Mouse (Mus musculus) MN1 (cell line): ENCODE measurements around the gene D1Pas1.

Source experiments
- DNase-seq: peaks from one replicate; pipeline ENCODE4 v3.0.0-alpha.2; 2016; ENCODE audit warnings: low spot score

The D1Pas1 gene

DNA sequence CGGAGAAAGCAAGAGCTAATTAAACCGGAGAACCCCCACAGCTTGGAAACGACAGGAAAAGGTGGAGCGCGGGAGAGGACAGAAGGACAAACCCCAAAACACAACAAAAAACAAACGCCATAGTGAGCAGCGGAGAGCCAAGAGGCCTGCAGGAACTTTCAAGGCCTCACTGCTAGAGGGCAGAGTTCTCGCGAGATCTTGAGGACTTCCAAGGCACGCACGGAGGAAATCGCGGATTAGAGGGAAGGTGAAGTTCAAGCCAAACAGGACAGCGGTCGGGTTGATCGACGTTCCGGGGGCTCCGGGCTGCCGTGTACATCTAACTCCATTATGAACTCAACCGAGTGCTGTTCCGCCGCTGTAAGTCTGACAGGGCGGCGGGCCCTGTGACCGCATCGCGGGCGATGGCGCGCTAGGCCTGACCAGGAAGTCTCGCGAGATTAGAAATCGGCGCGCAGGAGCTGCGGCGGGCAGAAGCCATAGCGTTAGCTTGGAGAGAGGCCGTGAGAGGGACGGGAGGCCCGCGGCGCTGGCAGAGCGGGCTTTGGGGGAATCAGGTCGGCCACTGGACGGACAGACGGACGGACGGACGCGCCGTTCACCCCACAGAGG, at the start of gene D1Pas1:
Gene D1Pas1 (plus strand): TSS at position 216 of the 612 bp plus-strand sequence.
- no peak for DNase-seq

DNA sequence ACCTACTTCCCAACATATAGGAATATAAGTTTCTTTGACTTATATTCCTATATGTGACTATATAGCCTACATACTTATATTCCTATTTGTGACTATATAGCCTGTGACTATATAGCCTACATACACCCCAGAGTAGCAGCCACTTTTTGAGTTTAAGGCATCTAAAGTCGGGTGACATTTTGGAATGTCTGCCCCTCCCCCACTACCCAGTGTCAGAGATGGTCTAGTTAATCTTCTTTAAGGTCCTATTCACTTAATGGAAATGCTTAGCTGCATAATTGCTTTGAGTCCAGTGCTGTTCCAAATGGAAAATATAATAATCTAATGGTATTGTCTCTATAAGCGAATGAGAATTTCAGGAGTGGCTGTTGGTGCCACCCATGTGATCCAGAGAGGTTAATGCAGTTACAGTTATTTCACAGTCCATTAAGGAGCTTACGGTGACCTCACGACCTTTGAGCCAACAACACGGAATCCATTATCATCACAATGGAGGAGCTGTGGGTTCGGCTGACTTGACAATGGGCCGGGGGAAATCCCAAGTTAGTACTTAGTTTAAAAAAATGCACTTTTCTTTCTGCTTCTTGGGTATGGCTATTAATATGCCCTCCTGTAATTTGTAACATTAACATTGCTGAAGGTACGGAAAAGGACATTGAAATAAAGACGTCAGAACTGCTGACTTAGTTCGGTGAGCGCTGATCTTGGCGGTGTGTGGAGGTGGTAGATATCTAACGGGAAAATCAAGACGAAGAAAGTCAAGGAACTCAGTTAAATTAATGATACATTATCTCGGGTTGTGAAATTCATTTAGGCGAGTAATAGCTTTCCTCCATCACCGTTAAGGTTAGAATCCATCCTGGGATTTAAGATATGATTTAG, 44.5 kb upstream of the D1Pas1 start:
- no peak for DNase-seq

DNA sequence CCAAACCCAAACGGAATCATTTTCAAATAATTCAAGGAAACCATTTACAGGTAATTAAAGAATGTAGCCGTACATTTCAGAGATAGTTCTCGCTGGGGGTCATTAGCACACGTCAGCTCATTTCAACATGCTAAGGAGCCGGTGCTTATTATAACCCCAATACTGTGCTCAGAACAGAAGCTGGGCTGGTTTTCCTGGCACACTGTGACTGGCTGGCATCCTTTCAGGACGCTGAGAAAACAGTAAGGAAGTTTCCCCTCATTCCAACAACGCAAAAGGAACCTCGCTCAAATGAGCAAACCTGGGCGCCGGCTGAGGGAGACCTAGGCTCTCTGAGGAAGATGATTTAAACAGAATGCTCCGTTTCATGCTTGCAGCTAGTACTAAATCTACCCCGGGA, 43.2 kb upstream of the D1Pas1 start:
- DNase-seq, result no peak

DNA sequence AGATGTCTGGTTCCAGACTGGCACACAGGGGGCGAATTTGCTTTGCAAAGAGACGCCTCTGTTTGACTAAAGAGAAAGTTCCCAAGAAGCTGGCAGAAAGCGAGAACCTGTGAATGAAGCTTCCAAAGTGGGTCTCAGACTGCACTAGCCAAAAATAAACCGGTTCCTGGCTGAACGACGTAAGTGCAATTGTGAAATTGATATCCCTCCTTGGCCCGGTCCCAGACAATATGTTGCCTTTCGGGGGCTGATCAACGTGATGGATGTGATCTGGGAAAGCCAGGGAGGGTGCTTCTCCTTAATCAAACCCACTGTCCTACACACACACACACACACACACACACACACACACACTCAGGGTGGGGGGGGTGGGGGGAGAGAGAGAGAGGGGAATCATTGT, 41.8 kb upstream of the D1Pas1 start:
- no peak for DNase-seq

DNA sequence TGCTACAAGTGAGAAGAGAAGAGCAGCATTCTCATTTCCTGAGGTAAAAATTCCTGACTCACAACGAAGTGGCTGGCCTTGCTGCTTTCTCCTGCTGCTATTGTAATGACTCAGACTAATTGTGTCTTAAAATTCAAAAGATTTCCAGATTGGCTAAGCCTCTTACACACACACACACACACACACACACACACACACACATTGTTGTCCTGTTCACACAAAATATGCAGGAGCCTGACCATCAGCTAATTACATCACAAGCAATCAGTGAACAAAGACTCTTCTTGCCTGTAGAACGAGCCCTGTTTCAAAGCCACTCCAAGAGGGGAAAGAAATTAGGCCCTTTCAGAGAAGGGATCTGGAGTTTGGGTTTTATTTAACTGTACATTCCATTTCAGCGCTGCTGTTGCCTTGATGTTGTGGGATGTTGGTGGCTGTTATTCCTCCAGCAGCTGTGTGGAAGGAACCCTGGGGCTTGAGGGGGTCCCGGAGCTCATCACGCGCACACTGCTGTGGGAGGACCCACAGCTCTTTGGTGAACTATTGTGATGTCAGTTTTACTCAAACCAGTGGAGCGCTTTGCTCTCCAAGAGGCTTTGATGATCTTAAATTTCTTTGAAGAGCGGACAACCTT, 40.8 kb upstream of the D1Pas1 start:
- no peak for DNase-seq

DNA sequence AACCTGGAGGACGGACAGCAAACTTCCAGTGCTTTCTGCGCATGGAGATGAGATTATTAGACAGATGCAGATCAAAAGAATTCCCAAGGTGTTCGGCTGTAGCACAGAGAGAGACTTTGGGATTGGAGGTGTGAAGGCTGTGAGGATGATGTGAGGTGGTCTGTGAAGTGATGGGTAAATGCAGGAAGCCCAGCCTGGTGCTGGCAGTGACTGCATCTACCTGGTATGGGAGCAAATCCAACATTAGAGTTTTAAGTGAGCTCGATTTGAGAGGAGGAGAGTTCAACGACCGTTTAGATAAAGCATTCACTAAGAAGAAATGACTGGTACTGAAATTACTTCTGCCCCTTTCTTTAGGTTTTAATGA, 40.3 kb upstream of the D1Pas1 start:
- no peak for DNase-seq

DNA sequence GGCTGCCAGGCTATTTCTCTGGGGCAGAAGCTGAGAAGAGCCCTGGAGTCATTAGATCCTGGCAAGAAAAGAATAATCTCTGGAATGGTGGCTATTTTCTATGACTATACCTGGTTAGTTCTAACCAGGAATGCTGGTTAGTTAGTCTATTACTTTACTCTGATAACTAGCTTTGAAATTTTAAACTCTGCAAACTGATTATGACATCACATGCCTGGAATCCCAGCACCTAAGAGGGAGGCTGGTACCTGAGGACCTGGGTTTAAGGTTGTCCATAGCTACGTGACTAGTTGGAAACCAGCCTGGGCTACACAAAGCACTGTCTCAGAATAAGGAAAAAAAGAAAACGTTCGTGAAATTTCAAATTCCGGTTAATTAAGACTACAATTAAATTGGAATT, 39.7 kb upstream of the D1Pas1 start:
- no peak for DNase-seq

DNA sequence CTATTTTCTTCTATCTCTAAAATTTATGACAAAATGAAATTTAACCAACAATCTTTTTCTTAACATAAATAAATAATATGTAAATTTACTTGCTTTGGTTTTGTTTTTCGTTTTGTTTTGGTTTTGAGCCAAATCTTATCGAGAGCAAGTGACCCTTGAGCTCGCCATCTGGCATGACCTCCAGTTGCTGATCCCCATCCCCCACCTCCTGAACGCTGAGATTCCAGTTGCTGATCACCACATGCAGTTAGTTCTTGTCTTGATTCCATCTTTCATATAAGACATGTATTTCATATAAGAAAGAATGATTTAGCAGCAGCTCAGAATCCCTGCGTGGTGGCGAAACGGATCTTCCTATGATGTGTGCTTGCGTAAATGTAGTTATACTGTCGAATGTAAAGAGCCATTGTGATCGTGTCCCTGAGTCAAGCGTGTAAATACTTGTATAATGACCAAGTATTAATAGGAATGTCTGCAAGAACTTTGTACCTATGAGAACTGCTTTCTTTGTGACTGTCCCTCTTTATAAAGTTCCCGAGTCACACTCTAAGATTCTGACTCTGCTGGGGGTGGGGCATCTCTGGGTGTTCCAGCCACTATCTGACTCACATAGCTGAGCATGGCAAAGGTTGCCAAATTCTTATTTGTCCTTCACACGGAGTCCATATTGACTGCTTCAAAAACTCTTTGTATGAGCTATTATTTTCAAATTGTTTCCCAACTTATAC, 36.9 kb upstream of the D1Pas1 start:
- no peak for DNase-seq

DNA sequence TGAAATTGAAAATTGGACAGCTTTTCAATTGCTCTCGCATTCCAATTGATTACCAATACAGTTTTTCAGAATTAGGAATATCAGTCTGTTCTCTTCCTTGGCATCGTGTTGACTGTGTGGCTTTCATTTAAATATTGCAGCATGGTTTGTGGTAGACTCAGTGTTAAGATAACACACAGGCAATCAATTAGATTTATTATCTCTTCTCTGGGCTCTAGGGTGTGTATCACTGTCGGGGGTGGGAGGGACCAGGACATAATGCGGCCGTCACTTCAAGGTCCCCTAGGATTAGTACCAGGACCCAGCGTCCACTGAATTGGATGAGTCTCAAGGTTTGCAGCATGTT, 36.4 kb upstream of the D1Pas1 start:
- no peak for DNase-seq

DNA sequence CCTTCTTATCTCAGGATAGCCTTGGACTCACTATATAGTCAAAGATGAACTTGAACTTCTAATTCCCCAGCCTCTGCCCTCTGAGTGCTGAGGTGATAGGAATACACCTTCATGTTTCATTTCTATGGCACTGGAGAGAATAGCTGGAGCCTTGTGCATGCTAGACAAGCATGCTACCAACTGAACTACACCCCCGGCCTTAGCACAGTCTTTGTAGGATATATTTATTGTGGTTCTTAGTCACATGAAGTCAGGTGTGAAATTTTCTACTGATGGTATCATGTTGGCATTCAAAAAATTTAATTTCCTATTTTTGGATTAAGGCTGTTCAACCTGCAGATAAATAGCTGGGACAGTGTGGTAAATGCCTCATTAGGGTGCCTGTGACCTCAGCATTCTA, 33.0 kb upstream of the D1Pas1 start:
- DNase-seq, result no peak

DNA sequence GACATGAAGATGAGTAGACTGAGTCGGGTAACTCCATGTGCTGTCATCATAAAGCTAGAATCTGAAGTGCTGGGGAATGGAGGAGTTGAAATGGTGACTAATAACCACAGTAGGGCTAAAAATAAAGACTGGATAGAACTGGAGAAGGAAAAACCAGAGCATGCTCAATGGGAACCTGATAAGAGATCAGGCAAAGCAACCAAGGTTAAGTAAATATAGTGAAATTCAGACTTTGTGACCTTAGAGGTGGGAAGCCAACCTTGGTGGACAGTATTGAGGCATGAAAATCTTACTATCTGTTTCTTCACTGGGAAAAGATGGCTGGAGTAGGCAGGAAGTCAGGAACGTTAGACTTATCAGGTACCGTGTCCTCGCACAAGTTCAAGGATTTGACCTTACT, 14.8 kb upstream of the D1Pas1 start:
- no peak for DNase-seq

DNA sequence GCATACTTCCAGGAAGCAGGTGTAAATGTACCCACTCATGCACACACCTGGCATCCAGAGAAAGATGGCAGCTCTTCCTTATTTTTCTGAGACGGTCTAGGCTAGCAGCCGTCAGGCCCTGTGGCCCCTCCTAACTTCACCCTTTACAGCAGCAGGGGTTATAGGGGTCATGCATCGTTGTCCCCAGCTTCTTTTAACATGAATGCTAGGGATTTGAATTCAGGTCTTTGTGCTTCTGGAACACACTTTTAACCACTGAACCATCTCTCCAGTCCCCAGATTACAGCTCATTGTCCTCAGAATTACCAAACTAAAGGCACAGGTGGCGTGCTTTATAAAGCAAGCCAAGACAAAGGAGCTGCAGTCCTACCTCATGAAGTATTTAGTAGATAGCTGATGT, 12.6 kb upstream of the D1Pas1 start:
- DNase-seq, result no peak

DNA sequence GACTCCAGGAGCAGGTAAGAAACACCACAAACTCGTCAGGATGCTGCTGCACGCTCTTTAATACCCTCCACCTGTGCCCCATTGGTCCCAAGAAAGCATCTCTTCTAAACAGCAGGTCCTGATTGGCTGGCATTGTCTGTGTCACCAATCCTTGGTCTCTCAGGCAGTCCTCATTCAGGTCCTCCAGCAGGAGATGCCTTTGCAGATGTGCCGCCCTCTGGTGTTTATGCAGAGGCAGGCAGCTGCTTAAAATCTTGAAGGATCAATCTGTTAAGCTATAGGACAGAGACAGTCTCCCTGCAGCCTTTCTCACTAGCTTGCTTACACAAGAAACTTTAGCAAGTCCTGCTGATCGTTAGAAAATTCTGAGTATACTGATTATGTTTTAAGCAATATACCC, 7.8 kb upstream of the D1Pas1 start:
- DNase-seq, result no peak

DNA sequence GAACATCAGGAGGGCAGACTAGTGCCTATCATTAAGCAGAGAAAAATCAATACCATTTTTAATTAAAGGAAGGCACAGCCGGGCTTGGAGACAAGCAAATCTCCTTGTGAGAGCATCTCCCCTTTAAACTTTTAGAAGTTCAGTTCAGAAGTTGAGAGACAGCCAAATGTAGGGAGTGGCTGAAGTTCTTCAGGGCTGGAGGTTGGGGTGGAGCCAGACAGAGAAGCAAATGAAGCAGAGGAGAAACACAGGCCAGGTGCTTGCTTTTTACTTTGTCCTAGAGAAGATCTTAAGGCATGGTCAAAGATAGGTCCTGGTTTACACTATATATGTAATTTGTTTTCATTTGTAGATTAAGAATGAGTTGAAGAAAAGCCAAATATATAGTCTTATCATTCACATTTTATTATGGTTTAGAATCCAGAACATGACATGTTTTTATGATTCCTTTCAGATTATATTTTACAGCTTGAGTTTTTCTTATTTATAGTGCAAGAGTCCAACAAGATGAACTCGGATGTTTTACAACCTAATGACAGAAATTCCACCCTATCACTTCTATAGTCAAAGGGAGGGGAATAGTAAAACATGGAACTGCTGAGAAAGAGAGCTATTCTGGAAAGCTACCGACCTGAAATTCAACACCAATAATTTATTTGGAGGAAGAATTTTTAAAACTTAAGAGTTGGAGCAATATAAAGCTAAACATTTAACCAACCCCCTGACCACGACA, 2.9 kb upstream of the D1Pas1 start:
- DNase-seq, result no peak

DNA sequence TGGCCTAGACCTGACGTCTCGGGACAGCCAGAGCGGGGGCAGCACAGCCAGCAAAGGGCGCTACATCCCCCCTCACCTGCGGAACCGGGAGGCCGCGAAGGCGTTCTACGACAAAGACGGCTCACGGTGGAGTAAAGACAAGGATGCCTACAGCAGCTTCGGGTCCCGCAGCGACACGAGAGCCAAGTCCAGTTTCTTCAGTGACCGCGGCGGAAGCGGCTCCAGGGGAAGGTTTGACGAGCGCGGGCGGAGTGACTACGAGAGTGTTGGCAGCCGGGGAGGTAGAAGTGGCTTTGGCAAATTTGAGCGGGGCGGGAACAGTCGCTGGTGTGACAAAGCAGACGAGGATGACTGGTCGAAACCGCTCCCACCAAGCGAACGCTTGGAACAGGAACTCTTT, 710 bp downstream of the D1Pas1 start:
- DNase-seq, result no peak

DNA sequence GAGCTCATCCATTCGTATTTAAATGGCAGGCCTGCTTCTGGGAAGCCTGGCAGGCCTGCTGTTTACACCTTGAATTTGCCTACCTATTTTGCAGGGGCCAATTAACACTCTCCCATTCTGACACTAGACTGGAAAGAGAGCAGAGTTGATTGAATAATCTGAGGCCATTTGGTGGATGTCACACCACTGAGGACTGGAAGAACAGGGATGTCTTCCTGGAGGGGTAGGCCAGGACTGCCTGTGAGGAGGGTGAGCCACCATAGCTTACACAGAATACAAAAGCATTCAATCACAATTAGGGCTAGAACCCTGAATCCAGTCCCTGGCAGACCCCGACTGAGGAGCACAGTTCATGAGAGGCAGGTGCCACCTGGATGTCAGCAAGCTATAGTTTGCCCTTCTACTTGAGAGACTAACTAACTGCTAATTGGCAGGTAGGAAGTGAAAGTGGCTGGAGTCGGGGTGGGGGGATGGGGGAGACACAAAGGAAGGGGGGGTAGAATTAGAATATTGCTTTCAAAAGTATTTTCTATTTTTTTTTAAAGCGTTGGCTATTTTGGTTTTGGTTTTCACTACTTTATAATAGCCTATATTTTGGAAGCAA, 9.8 kb downstream of the D1Pas1 start:
- DNase-seq, result no peak

DNA sequence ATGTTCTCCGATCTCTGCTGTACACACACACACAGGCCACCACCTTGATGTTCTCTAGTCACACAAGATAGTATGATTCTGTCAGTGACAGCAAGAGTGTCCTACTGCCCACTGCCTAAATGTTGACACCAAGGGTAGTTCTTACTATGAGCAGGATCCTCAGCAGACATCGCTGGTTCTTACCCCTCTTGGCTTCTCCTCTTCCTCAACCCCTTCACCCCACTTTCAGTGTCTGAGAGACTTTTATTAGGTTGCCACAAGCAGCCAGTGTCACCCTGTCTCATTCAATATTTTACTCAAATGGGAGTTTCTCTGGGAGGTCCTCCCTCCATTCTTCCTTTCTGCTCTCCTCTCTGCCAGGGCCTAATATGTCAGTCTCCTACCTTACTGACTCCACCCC, 10.6 kb downstream of the D1Pas1 start:
- DNase-seq, result no peak

DNA sequence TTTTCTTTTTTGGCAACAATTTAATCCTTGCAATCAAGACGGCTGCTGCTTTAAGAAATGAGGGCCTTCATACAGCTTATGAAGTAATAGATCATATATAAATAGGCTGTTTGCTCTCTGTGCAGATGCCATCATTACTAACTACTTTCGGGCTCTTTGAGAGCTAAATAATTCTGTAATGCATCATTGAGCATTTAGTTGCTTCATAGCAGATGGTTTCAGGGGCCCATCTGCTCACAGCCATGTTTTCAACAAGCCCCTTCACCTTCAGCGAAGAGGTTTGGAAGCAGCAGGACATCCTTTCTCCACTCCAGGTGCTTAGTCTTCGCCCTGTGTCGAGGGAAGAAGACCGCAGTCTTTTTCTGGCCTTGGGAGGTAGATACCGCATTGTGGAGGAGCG, 12.2 kb downstream of the D1Pas1 start:
- DNase-seq, result no peak

DNA sequence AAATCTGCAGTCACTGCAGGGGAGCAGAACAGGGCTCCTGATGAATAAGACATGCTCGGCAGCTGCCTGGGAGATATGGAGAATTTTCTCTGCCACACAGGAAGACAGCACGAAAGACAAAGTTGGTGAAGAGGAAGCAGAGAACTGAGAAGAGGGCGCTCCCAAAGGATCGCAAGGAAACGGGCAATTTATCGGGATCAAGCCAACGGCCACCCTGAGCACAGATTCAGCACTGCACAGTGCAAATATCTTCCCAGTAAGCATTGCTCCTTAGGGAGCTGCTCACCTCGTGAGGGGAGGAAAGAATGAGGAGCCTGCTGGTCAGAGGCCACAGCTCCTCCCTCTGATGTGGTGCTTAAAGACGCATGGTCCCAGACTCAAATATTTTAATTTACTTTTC, 13.3 kb downstream of the D1Pas1 start:
- DNase-seq, result no peak

DNA sequence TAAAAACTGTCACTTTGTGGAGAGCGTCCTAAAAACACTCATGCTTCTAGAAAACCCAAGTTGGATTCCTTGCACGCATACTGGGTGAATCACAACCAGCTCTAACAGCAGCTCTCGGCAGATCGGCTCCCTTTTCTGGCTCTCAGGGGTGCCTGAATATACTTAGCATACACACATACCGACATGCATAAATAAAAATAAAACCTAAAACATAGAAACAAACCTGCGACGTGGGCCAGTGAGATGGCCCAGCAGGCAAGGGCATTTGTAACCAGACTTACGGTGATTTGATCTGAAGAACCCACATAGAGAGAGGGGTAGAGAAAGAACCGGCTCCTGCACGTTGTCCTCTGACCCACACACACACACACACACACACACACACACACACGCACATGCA, 17.9 kb downstream of the D1Pas1 start:
- no peak for DNase-seq

DNA sequence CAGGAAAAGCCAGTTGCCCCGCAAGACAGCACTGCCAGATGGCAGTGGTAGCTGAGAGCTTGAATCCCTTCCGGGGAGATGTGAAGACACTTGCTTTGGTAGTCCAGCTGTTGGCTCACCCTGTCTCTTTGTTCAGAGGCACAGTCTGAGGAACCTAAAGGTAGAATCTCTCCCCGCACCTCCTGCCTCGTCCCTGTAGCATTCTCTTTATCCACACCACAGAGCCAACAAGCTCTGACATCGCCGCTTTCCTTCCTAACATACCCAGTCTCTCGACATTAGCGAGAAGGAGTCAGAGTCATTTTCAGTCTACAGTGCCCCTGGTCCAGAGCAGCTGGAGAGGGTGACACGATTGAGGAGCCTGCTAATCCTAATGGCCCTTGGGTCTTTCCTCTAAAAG, 18.9 kb downstream of the D1Pas1 start:
- DNase-seq, result no peak

DNA sequence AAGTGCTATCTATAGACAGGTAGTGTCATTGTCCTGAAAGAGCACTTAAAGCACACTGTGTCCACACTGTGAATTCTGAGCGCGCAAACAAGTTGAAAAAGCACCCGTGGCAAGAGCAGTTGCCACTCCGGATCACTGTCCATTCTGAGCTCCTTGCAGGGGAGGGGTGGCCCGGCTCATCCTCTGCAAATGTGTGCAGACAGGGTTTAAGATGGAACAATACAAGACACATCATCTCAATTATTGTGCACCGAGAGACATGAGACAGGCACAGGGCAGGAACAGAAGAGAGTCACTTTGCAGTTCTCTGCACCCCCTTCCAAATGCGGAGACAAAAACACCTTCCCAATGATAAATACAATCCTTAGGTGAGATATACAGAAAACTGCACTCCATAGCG, 19.3 kb downstream of the D1Pas1 start:
- DNase-seq, result no peak
